ENCODE assay signal across 7 mouse cellular contexts in genomic region chr2:102658661-102659520, GRCm38 (mm10). TPM values are rescaled to one million over a fixed set of nuclear protein-coding genes. Genes with fewer than 3 reads are reported as not detected.
A peak's percentile ranks its signal among the peaks of the same experiment; 100 is the strongest.
DNase-seq lines count a peak whose midpoint lies in the region; ATAC-seq and TF ChIP-seq lines count a peak whose summit lies in the region.

No protein-coding gene starts in this region.

- peak; percentile 3 for DNase-seq in adrenal gland, adult 8-10 months
- peak; percentile 79 to 83 for DNase-seq in cerebellum, adult 18-20 months
- DNase-seq in forebrain, postnatal 0 days: peak; percentile 85
- peak; percentile 62 for DNase-seq in limb, embryonic 14.5 days (ENCODE audit: low spot score)
- peak; percentile 5 for DNase-seq in urinary bladder, postnatal 25 days (ENCODE audit: low spot score)

- no peaks in the 10 kb centered on the region for H3K36me3 ChIP-seq in forebrain, postnatal 0 days (ENCODE audit: insufficient read depth)
- H3K36me3 ChIP-seq in intestine, embryonic 15.5 days: no peaks in the 10 kb centered on the region
- no peaks in the 10 kb centered on the region for H3K36me3 ChIP-seq in limb, embryonic 14.5 days (ENCODE audit: control insufficient read depth, insufficient read depth, low read length)
- H3K36me3 ChIP-seq in neural tube, embryonic 12.5 days: no peaks in the 10 kb centered on the region

- peak overlapping the region; percentile 71 for H3K4me3 ChIP-seq in forebrain, postnatal 0 days (ENCODE audit: low read depth, low read length)
- peak overlapping the region; percentile 63 for H3K4me3 ChIP-seq in intestine, embryonic 15.5 days (replicated peaks)
- H3K4me3 ChIP-seq in limb, embryonic 14.5 days (replicated peaks; ENCODE audit: low read length): peak overlapping the region; percentile 66
- H3K4me3 ChIP-seq in neural tube, embryonic 12.5 days: peak overlapping the region; percentile 78

- no peaks in the 10 kb centered on the region; the same call in 1 of the 2 replicates for H3K27me3 ChIP-seq in forebrain, postnatal 0 days (ENCODE audit: insufficient read depth, low read length)
- peaks cover 33% of the 10 kb centered on the region for H3K27me3 ChIP-seq in intestine, embryonic 15.5 days (replicated peaks)
- H3K27me3 ChIP-seq in limb, embryonic 14.5 days (ENCODE audit: control insufficient read depth, insufficient read depth, low read length): peaks cover 44% of the 10 kb centered on the region
- no peaks in the 10 kb centered on the region; the same call in 1 of the 2 replicates for H3K27me3 ChIP-seq in neural tube, embryonic 12.5 days (replicated peaks)

- under 1% methylated on average over 80 of the region's 80 CpGs for WGBS in forebrain, postnatal 0 days
- WGBS in intestine, embryonic 15.5 days: under 1% methylated on average over 79 of the region's 80 CpGs
- WGBS in limb, embryonic 14.5 days: 1% methylated on average over 49 of the region's 80 CpGs
- WGBS in neural tube, embryonic 12.5 days: under 1% methylated on average over 80 of the region's 80 CpGs

- peak overlapping the region; percentile 86 for H3K27ac ChIP-seq in forebrain, postnatal 0 days (ENCODE audit: low read depth, low read length)
- H3K27ac ChIP-seq in intestine, embryonic 15.5 days: no peak overlapping the region
- no peak overlapping the region for H3K27ac ChIP-seq in limb, embryonic 14.5 days (replicated peaks; ENCODE audit: low read depth, low read length)
- peak overlapping the region; percentile 93 for H3K27ac ChIP-seq in neural tube, embryonic 12.5 days

- peaks cover 21% of the 10 kb centered on the region for H3K4me1 ChIP-seq in forebrain, postnatal 0 days (ENCODE audit: insufficient read depth)
- H3K4me1 ChIP-seq in intestine, embryonic 15.5 days (replicated peaks): peaks cover 6% of the 10 kb centered on the region; the same call in 1 of the 2 replicates
- H3K4me1 ChIP-seq in limb, embryonic 14.5 days (ENCODE audit: control insufficient read depth, insufficient read depth, low read length): peaks cover 11% of the 10 kb centered on the region
- peaks cover 47% of the 10 kb centered on the region for H3K4me1 ChIP-seq in neural tube, embryonic 12.5 days

- H3K9me3 ChIP-seq in forebrain, postnatal 0 days (ENCODE audit: low read length): no peaks in the 10 kb centered on the region
- H3K9me3 ChIP-seq in intestine, embryonic 15.5 days: no peaks in the 10 kb centered on the region
- H3K9me3 ChIP-seq in limb, embryonic 14.5 days (ENCODE audit: control insufficient read depth, low read length): no peaks in the 10 kb centered on the region
- H3K9me3 ChIP-seq in neural tube, embryonic 12.5 days: no peaks in the 10 kb centered on the region

- peak overlapping the region; percentile 80 for H3K9ac ChIP-seq in forebrain, postnatal 0 days
- H3K9ac ChIP-seq in intestine, embryonic 15.5 days: peak overlapping the region; percentile 48
- peak overlapping the region; percentile 58 for H3K9ac ChIP-seq in limb, embryonic 14.5 days (ENCODE audit: low read depth, low read length, severe bottlenecking)
- H3K9ac ChIP-seq in neural tube, embryonic 12.5 days: peak overlapping the region; percentile 81

- no peak for TF ChIP-seq POLR2A in limb, embryonic 14.5 days (IDR thresholded peaks at IDR 0.05; ENCODE audit: borderline replicate concordance, extremely low read depth, insufficient read depth, insufficient read length)

- ATAC-seq in forebrain, postnatal 0 days: peak; percentile 88
- ATAC-seq in intestine, embryonic 15.5 days: peak; percentile 88
- ATAC-seq in limb, embryonic 14.5 days (ENCODE audit: low FRiP score, low read depth): peak; percentile 80
- ATAC-seq in neural tube, embryonic 12.5 days (ENCODE audit: low FRiP score, low read depth): peak; percentile 77

- H3K4me2 ChIP-seq in forebrain, postnatal 0 days (ENCODE audit: low read depth): peak overlapping the region; percentile 88
- H3K4me2 ChIP-seq in intestine, embryonic 15.5 days (replicated peaks): peak overlapping the region; percentile 96
- peak overlapping the region; percentile 97 for H3K4me2 ChIP-seq in limb, embryonic 14.5 days (replicated peaks; ENCODE audit: low read depth, low read length, severe bottlenecking)
- H3K4me2 ChIP-seq in neural tube, embryonic 12.5 days (replicated peaks): peak overlapping the region; percentile 73

- peak; percentile 61 for TF ChIP-seq CTCF in forebrain, postnatal 0 days (IDR thresholded peaks at IDR 0.05; ENCODE audit: low read depth)

RNA-seq across cellular contexts. Expression of gene Slc1a2, which starts 0.4 kb away (rescaled TPM):
- total RNA-seq in adrenal gland, adult 8-10 months (2022): 1 to 10 TPM in 3 of 4 experiments, under 1 TPM in 1; 0.90 to 2.2 (median 1.2) TPM
- total RNA-seq in forebrain, postnatal 0 days (2014; rRNA removed): 77.1 and 82.0 TPM in 2 replicates
- 8.0 and 18.4 TPM in 2 replicates for polyA plus RNA-seq in forebrain, postnatal 0 days (2015; fragmentation: Nextera tagmentation; extraction: Ambion mirVana)
- 0.15 and 0.36 TPM in 2 replicates for polyA plus RNA-seq in intestine, embryonic 15.5 days (2015; fragmentation: Nextera tagmentation; extraction: Ambion mirVana)
- polyA plus RNA-seq in limb, embryonic 14.5 days (2012; rRNA removed): 1.6 and 2.0 TPM in 2 replicates
- polyA plus RNA-seq in limb, embryonic 14.5 days (2014; fragmentation: Nextera tagmentation; extraction: Ambion mirVana): 0.89 and 1.6 TPM in 2 replicates
- 16.2 and 16.6 TPM in 2 replicates for polyA plus RNA-seq in neural tube, embryonic 12.5 days (2016; fragmentation: Nextera tagmentation; extraction: Ambion mirVana)

Comparison
In these comparisons a context has a peak if more than half of its experiments do, and no peak if none do; other contexts are left out.
1. DNase-seq: peak in every context shown above with its lines; median percentile 85 in forebrain, postnatal 0 days; 81 in cerebellum, adult 18-20 months; 62 in limb, embryonic 14.5 days; 5 in urinary bladder, postnatal 25 days; 3 in adrenal gland, adult 8-10 months.
2. H3K27ac ChIP-seq: peak in forebrain, postnatal 0 days (single experiment) and neural tube, embryonic 12.5 days (single experiment); none in intestine, embryonic 15.5 days (single experiment) and limb, embryonic 14.5 days (single experiment).
3. Peak in every context shown above with its lines, with median percentiles within 50 percentile points of each other: ATAC-seq, H3K4me2 ChIP-seq, H3K4me3 ChIP-seq and H3K9ac ChIP-seq.